Mouse (Mus musculus): ENCODE results near the gene Mcpt4. TPM values are rescaled to one million over a fixed set of nuclear protein-coding genes. Genes with fewer than 3 reads are reported as not detected.
"Not testable (repeated sequence)": the region's sequence is repeated elsewhere in the genome, so short reads cannot be mapped to it uniquely, and the experiment has no call there.

The Mcpt4 gene
- polyA plus RNA-seq, 1 experiment from 2014 or later: 0.52 TPM

- not testable (repeated sequence) for H3K4me1 ChIP-seq (ENCODE audit: control insufficient read depth, insufficient read depth, low read length); H3K27ac ChIP-seq (ENCODE audit: low read length); H3K4me3 ChIP-seq (ENCODE audit: low read depth, low read length); H3K9me3 ChIP-seq (ENCODE audit: control insufficient read depth, low read depth, low read length); H3K4me2 ChIP-seq (replicated peaks; ENCODE audit: low read depth, low read length); H3K27me3 ChIP-seq (ENCODE audit: control insufficient read depth, insufficient read depth, low read length); H3K9ac ChIP-seq (replicated peaks; ENCODE audit: low read depth, low read length); ATAC-seq (ENCODE audit: insufficient number of reproducible peaks, insufficient read depth, low FRiP score, low read depth); H3K36me3 ChIP-seq (ENCODE audit: control insufficient read depth, insufficient read depth, low read length)
- 69% methylated on average over 3 of the region's 3 CpGs for WGBS
Measured at GRCm38 (mm10) chr14:56017671-56018070, 44.4 kb downstream of the Mcpt4 start, which contains the start of gene Mcpt1. Mcpt1 (plus strand) TSS chr14:56017971.

GRCm38 (mm10) chr14:56013924-56014323, 48.2 kb downstream of the Mcpt4 start:
- H3K27ac ChIP-seq (ENCODE audit: low read length): no peak overlapping the region

GRCm38 (mm10) chr14:56013147-56013546, 49.0 kb downstream of the Mcpt4 start:
- Histone ChIP-seq H3K4me2 (replicated peaks; ENCODE audit: low read depth, low read length) (no peak overlapping the region), H3K4me3 (ENCODE audit: low read depth, low read length) (no peak overlapping the region), H3K9ac (replicated peaks; ENCODE audit: low read depth, low read length) (no peak overlapping the region), H3K27ac (ENCODE audit: low read length) (no peak overlapping the region), H3K9me3 (ENCODE audit: control insufficient read depth, low read depth, low read length) (no peaks in the 10 kb centered on the region), H3K36me3 (ENCODE audit: control insufficient read depth, insufficient read depth, low read length) (no peaks in the 10 kb centered on the region), H3K27me3 (ENCODE audit: control insufficient read depth, insufficient read depth, low read length) (no peaks in the 10 kb centered on the region), H3K4me1 (ENCODE audit: control insufficient read depth, insufficient read depth, low read length) (no peaks in the 10 kb centered on the region)
- no peak for ATAC-seq (ENCODE audit: insufficient number of reproducible peaks, insufficient read depth, low FRiP score, low read depth)
- WGBS: 65% methylated on average over 3 of the region's 3 CpGs

More at GRCm38 (mm10) chr14:56013924-56014323, 48.2 kb downstream of the Mcpt4 start:
- Histone ChIP-seq H3K9ac (replicated peaks; ENCODE audit: low read depth, low read length) (no peak overlapping the region), H3K4me1 (ENCODE audit: control insufficient read depth, insufficient read depth, low read length) (no peaks in the 10 kb centered on the region), H3K27me3 (ENCODE audit: control insufficient read depth, insufficient read depth, low read length) (no peaks in the 10 kb centered on the region), H3K4me2 (replicated peaks; ENCODE audit: low read depth, low read length) (no peak overlapping the region), H3K4me3 (ENCODE audit: low read depth, low read length) (no peak overlapping the region), H3K36me3 (ENCODE audit: control insufficient read depth, insufficient read depth, low read length) (no peaks in the 10 kb centered on the region), H3K9me3 (ENCODE audit: control insufficient read depth, low read depth, low read length) (no peaks in the 10 kb centered on the region)
- 94% methylated on average over 2 of the region's 2 CpGs for WGBS
- ATAC-seq (ENCODE audit: insufficient number of reproducible peaks, insufficient read depth, low FRiP score, low read depth): no peak

Small RNA genes within 50 kb of the gene (microRNA-seq; reads per million reads assigned to microRNA genes)
- not detected for gene Mir6949

Other genes starting within 250 kb of the Mcpt4 start
- 54.9 and 56.6 TPM in 2 replicates for gene Nfatc4, start 239.2 kb downstream of the Mcpt4 start, polyA plus RNA-seq (2014; fragmentation: Nextera tagmentation; extraction: Ambion mirVana)
- 14.2 and 17.2 TPM in 2 replicates for gene Nynrin, start 208.3 kb downstream of the Mcpt4 start, polyA plus RNA-seq (2014; fragmentation: Nextera tagmentation; extraction: Ambion mirVana)
- gene Cbln3, start 177.9 kb downstream of the Mcpt4 start, polyA plus RNA-seq (2014; fragmentation: Nextera tagmentation; extraction: Ambion mirVana): 0.36 and 0.45 TPM in 2 replicates
- gene Khnyn, start 177.4 kb downstream of the Mcpt4 start, polyA plus RNA-seq (2014; fragmentation: Nextera tagmentation; extraction: Ambion mirVana): 10.4 TPM in 2 replicates
- 64.4 and 71.5 TPM in 2 replicates for gene Sdr39u1, start 162.0 kb downstream of the Mcpt4 start, polyA plus RNA-seq (2014; fragmentation: Nextera tagmentation; extraction: Ambion mirVana)
- 2.6 and 3.4 TPM in 2 replicates for gene Cma1, start 117.6 kb downstream of the Mcpt4 start, polyA plus RNA-seq (2014; fragmentation: Nextera tagmentation; extraction: Ambion mirVana)
- not detected in 2 replicates for gene Cma2, start 111.3 kb downstream of the Mcpt4 start, polyA plus RNA-seq (2014; fragmentation: Nextera tagmentation; extraction: Ambion mirVana)
- gene Mcpt1, start 44.3 kb downstream of the Mcpt4 start, polyA plus RNA-seq (2014; fragmentation: Nextera tagmentation; extraction: Ambion mirVana): 0.58 and 0.86 TPM in 2 replicates
- not detected in 2 replicates for gene Mcpt9, start 31.8 kb downstream of the Mcpt4 start, polyA plus RNA-seq (2014; fragmentation: Nextera tagmentation; extraction: Ambion mirVana)
- 0.64 and 1.0 TPM in 2 replicates for gene Mcpt2, start 20.3 kb downstream of the Mcpt4 start, polyA plus RNA-seq (2014; fragmentation: Nextera tagmentation; extraction: Ambion mirVana)
- gene Mcpt8, start 23.0 kb upstream of the Mcpt4 start, polyA plus RNA-seq (2014; fragmentation: Nextera tagmentation; extraction: Ambion mirVana): 1.0 and 1.5 TPM in 2 replicates
- gene Ctsg, start 40.3 kb upstream of the Mcpt4 start, polyA plus RNA-seq (2014; fragmentation: Nextera tagmentation; extraction: Ambion mirVana): 0.43 and 0.51 TPM in 2 replicates
- not detected in 2 replicates for gene Gzme, start 58.3 kb upstream of the Mcpt4 start, polyA plus RNA-seq (2014; fragmentation: Nextera tagmentation; extraction: Ambion mirVana)
- gene Gzmd, start 70.3 kb upstream of the Mcpt4 start, polyA plus RNA-seq (2014; fragmentation: Nextera tagmentation; extraction: Ambion mirVana): not detected in 2 replicates
- not detected in 2 replicates for gene Gzmg, start 97.3 kb upstream of the Mcpt4 start, polyA plus RNA-seq (2014; fragmentation: Nextera tagmentation; extraction: Ambion mirVana)
- gene Gzmn, start 112.3 kb upstream of the Mcpt4 start, polyA plus RNA-seq (2014; fragmentation: Nextera tagmentation; extraction: Ambion mirVana): not detected in 2 replicates
- gene Gzmf, start 149.1 kb upstream of the Mcpt4 start, polyA plus RNA-seq (2014; fragmentation: Nextera tagmentation; extraction: Ambion mirVana): not detected in 2 replicates
- gene Gzmc, start 172.3 kb upstream of the Mcpt4 start, polyA plus RNA-seq (2014; fragmentation: Nextera tagmentation; extraction: Ambion mirVana): not detected in 2 replicates
- gene Gzmb, start 199.9 kb upstream of the Mcpt4 start, polyA plus RNA-seq (2014; fragmentation: Nextera tagmentation; extraction: Ambion mirVana): 0.41 and 1.0 TPM in 2 replicates

Measured in stomach, embryonic 14.5 days (tissue).